Mouse (Mus musculus): ENCODE data around the gene Kcnd3. TPM values are rescaled to one million over a fixed set of nuclear protein-coding genes. Genes with fewer than 3 reads are reported as not detected.

Kcnd3 gene
- total and polyA plus RNA-seq, 2 experiments from 2014 or later: 7.5 to 48.9 TPM

DNA sequence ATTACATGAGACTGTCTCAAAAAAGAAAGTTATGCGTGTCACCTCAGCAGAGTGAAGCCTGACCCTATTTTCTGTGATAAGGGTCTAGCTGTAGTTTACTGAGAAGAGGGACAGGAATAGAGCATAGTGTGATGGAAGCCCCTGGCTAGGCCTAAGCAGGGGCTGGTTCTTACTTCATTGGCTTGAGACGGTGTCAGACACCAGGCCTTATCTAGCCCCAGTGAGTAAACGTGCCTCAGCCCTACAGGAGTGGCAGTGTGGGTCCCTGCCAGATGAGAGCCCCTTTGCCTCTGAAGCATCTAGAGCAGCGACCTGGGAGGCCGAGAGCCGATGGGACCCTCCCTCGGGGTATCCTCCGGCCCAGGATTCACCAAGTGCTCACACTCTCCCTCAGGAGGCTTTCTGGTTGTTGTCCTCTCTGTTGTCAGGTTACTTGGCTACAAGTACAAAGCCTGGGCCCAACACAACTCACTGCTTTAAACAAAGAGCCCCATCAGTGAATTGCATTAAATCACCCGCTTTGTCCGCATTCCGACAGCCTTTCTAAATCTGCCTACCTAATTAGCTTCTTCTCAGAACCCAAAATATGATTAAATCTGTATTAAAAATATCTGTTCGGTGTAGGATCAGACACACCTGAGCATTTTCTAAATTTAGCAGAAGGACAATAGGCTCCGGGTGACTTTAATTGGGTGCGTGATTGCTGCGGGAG lies 53.2 kb downstream of the Kcnd3 start:
- H3K27me3 ChIP-seq (ENCODE audit: insufficient read depth, low read length): no peaks in the 10 kb centered on the region
- peak overlapping the region; percentile 29; the same call in 1 of the 2 replicates for H3K4me2 ChIP-seq (ENCODE audit: low read depth)
- no peaks in the 10 kb centered on the region for H3K36me3 ChIP-seq (ENCODE audit: insufficient read depth)
- no peak for TF ChIP-seq CTCF (IDR thresholded peaks at IDR 0.05; ENCODE audit: low read depth)
- H3K9me3 ChIP-seq (ENCODE audit: low read length): no peaks in the 10 kb centered on the region
- no peak overlapping the region for H3K4me3 ChIP-seq (ENCODE audit: low read depth, low read length)
- peak; percentile 24 for DNase-seq
- peak; percentile 41; the same call in 1 of the 2 replicates for ATAC-seq
- peaks cover 20% of the 10 kb centered on the region for H3K4me1 ChIP-seq (ENCODE audit: insufficient read depth)
- H3K9ac ChIP-seq: peak overlapping the region; percentile 40
- 22% methylated on average over 15 of the region's 15 CpGs for WGBS
- H3K27ac ChIP-seq (ENCODE audit: low read depth, low read length): peak overlapping the region; percentile 68

DNA sequence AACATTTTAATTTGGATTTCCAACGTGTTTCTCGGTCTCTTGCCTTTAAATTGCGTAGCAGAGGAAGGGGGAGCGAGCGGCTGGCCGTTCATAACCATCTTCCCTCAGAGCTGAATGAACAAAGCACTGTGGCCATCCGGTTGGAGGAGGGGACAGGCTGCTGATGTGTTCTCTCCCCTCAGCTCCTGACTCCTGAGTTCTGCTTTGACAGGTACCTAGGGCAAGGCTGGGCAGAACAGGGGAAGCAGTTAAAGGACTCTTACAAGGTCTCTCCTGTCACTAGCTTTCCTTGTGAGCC lies 53.7 kb downstream of the Kcnd3 start:
- DNase-seq (peak; percentile 70), ATAC-seq (peak; percentile 79)
- Histone ChIP-seq H3K9me3 (ENCODE audit: low read length) (no peaks in the 10 kb centered on the region), H3K4me2 (ENCODE audit: low read depth) (peak overlapping the region; percentile 29), H3K4me1 (ENCODE audit: insufficient read depth) (peaks cover 20% of the 10 kb centered on the region), H3K9ac (peak overlapping the region; percentile 40; the same call in 1 of the 2 replicates), H3K4me3 (ENCODE audit: low read depth, low read length) (no peak overlapping the region), H3K27me3 (ENCODE audit: insufficient read depth, low read length) (no peaks in the 10 kb centered on the region), H3K36me3 (ENCODE audit: insufficient read depth) (no peaks in the 10 kb centered on the region), H3K27ac (ENCODE audit: low read depth, low read length) (peak overlapping the region; percentile 68)
- WGBS: 7% methylated on average over 7 of the region's 7 CpGs
- no peak for TF ChIP-seq CTCF (IDR thresholded peaks at IDR 0.05; ENCODE audit: low read depth)

DNA sequence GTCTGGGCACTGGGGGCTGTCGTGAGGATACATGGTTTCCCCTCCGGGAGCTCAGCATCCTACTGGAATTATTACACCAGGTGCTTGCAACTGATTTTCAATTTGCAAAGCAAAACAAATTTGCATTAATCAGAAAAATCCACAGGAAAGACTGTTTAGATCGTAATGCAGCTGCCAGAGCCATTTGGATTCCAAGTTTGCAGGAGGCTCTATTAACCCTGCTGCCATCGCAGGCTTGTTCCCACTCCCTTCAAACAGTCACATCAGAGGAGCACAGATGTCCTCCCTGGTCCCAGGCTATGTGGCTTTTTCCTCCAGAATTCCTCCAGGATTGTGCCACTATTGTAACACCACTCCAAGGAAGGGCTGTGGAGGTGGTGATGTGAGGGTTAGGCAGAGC lies 54.5 kb downstream of the Kcnd3 start:
- no peak for TF ChIP-seq CTCF (IDR thresholded peaks at IDR 0.05; ENCODE audit: low read depth)

DNA sequence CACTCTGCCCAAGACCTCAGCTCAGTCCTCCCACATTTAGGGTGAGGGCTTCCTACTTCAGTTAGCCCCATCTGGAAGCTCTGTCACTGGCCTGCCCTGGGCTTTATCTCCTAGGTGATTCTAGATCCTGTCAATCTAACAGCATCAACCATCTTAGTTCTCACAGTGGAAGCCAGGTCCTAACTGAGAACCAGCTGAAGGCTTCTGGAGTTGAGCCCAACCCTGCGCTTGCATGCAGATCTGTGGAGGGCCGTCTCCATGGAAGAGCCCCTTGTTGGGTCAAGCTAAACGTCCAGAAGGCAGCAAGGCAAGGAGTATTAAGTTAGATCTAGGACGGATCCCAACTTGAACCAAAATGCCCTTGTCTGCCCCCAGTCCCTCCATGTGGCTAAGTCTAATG lies 57.2 kb downstream of the Kcnd3 start:
- no peaks in the 10 kb centered on the region for H3K27me3 ChIP-seq (ENCODE audit: insufficient read depth, low read length)
- ATAC-seq (no peak), DNase-seq (no peak)
- H3K9ac ChIP-seq: no peak overlapping the region
- no peak overlapping the region for H3K4me3 ChIP-seq (ENCODE audit: low read depth, low read length)
- no peaks in the 10 kb centered on the region for H3K36me3 ChIP-seq (ENCODE audit: insufficient read depth)
- peaks cover 20% of the 10 kb centered on the region for H3K4me1 ChIP-seq (ENCODE audit: insufficient read depth)
- 81% methylated on average over 4 of the region's 4 CpGs for WGBS
- H3K27ac ChIP-seq (ENCODE audit: low read depth, low read length): no peak overlapping the region
- no peak for TF ChIP-seq CTCF (IDR thresholded peaks at IDR 0.05; ENCODE audit: low read depth)
- no peaks in the 10 kb centered on the region for H3K9me3 ChIP-seq (ENCODE audit: low read length)
- no peak overlapping the region for H3K4me2 ChIP-seq (ENCODE audit: low read depth)

More for the DNA sequence above, 54.5 kb downstream of the Kcnd3 start:
- peak; percentile 55 for DNase-seq
- Histone ChIP-seq H3K9ac (no peak overlapping the region), H3K27me3 (ENCODE audit: insufficient read depth, low read length) (no peaks in the 10 kb centered on the region), H3K4me2 (ENCODE audit: low read depth) (0 out of 2 replicates have a peak overlapping the region, but pooled peaks have one; percentile 29), H3K27ac (ENCODE audit: low read depth, low read length) (peak overlapping the region; percentile 68), H3K4me1 (ENCODE audit: insufficient read depth) (peaks cover 20% of the 10 kb centered on the region), H3K9me3 (ENCODE audit: low read length) (no peaks in the 10 kb centered on the region), H3K36me3 (ENCODE audit: insufficient read depth) (no peaks in the 10 kb centered on the region), H3K4me3 (ENCODE audit: low read depth, low read length) (no peak overlapping the region)
- WGBS: 30% methylated on average over 4 of the region's 4 CpGs
- peak; percentile 47; the same call in 1 of the 2 replicates for ATAC-seq

DNA sequence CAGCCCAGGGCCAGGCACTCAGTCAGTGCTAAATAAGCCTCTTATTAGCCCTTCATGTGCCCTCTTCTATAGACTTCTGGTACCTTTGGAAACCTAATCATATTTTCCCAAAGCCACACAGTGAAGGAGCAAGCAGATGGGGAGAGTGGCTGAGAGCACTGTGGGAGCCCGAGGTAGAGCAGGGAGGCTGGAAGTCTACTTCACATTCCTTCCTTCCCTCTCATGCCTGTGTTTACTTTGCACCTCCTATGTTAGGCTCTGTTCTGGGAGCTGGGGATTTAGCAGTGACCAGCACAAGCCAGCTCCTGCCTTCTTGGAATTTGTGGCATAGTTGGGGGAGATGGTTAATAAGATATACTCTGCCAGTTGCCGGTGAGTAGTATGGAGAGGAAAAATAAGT lies 59.7 kb downstream of the Kcnd3 start:
- WGBS: 73% methylated on average over 2 of the region's 2 CpGs
- Histone ChIP-seq H3K4me1 (ENCODE audit: insufficient read depth) (peaks cover 4% of the 10 kb centered on the region; the same call in 1 of the 2 replicates), H3K27me3 (ENCODE audit: insufficient read depth, low read length) (no peaks in the 10 kb centered on the region), H3K4me2 (ENCODE audit: low read depth) (no peak overlapping the region), H3K27ac (ENCODE audit: low read depth, low read length) (no peak overlapping the region), H3K9ac (no peak overlapping the region), H3K4me3 (ENCODE audit: low read depth, low read length) (no peak overlapping the region), H3K36me3 (ENCODE audit: insufficient read depth) (no peaks in the 10 kb centered on the region), H3K9me3 (ENCODE audit: low read length) (no peaks in the 10 kb centered on the region)
- ATAC-seq (no peak), DNase-seq (no peak)
- no peak for TF ChIP-seq CTCF (IDR thresholded peaks at IDR 0.05; ENCODE audit: low read depth)

DNA sequence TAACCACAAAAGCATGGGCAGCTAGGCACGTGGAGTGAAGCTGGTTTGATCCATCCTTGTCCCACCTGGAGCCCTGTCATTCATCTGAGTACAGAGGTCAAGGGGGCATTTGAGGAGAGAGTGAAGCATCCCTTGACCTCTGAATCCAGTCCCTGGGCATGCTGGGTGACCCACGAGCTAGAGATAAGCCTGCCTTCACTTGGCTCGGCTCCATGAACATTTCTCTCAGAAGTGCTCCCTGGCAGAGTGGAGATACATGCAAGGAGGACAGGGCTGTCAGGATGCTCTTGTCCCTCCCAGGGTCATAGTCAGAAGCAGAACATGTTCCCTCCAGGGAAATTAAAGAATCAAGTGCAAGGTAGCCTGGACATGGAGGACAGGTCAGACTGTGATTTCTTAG lies 62.1 kb downstream of the Kcnd3 start:
- TF ChIP-seq CTCF (IDR thresholded peaks at IDR 0.05; ENCODE audit: low read depth): no peak
- H3K27ac ChIP-seq (ENCODE audit: low read depth, low read length): no peak overlapping the region
- H3K27me3 ChIP-seq (ENCODE audit: insufficient read depth, low read length): no peaks in the 10 kb centered on the region
- ATAC-seq (no peak), DNase-seq (no peak)
- H3K36me3 ChIP-seq (ENCODE audit: insufficient read depth): no peaks in the 10 kb centered on the region
- H3K9ac ChIP-seq: no peak overlapping the region
- H3K9me3 ChIP-seq (ENCODE audit: low read length): no peaks in the 10 kb centered on the region
- H3K4me2 ChIP-seq (ENCODE audit: low read depth): no peak overlapping the region
- H3K4me3 ChIP-seq (ENCODE audit: low read depth, low read length): no peak overlapping the region
- H3K4me1 ChIP-seq (ENCODE audit: insufficient read depth): no peaks in the 10 kb centered on the region
- 74% methylated on average over 3 of the region's 3 CpGs for WGBS

DNA sequence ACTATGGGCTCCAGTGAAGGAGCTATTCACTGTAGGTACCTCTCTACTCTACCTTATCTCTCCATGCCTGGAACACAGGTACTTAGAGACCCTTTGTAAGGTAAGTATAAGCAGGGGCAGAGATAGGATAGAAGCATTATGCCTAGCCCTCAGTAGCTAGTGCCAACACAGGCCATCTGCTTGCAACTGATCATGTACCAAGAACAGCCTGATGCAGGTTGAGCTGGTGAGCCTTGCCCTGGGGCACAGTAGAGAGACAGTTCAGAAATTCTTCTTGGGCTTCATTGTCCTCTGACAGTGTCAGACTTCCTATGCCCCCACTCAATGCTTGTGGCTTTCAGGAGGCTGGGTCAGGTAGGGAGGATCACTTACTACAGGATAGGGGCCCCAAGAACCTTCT lies 62.9 kb downstream of the Kcnd3 start:
- no peak for TF ChIP-seq CTCF (IDR thresholded peaks at IDR 0.05; ENCODE audit: low read depth)
- DNase-seq (no peak), ATAC-seq (no peak)
- no peak overlapping the region for H3K4me2 ChIP-seq (ENCODE audit: low read depth)
- H3K9me3 ChIP-seq (ENCODE audit: low read length): no peaks in the 10 kb centered on the region
- no peak overlapping the region for H3K27ac ChIP-seq (ENCODE audit: low read depth, low read length)
- H3K4me1 ChIP-seq (ENCODE audit: insufficient read depth): no peaks in the 10 kb centered on the region
- H3K36me3 ChIP-seq (ENCODE audit: insufficient read depth): no peaks in the 10 kb centered on the region
- H3K4me3 ChIP-seq (ENCODE audit: low read depth, low read length): no peak overlapping the region
- H3K27me3 ChIP-seq (ENCODE audit: insufficient read depth, low read length): no peaks in the 10 kb centered on the region
- H3K9ac ChIP-seq: no peak overlapping the region
